Mouse (Mus musculus) natural killer cell, adult 2 months (primary cell): Measurements from ENCODE around the gene Mogat1.
A peak's percentile ranks its signal among the peaks of the same experiment; 100 is the strongest.
"Not testable (repeated sequence)": the region's sequence is repeated elsewhere in the genome, so short reads cannot be mapped to it uniquely, and the experiment has no call there.

Experiments
- DNase-seq, 2 experiments: peaks; one replicate each; pipeline ENCODE4 v3.0.0; 2022; ENCODE audit warnings: low spot score in 2 of 2

Gene Mogat1

DNA sequence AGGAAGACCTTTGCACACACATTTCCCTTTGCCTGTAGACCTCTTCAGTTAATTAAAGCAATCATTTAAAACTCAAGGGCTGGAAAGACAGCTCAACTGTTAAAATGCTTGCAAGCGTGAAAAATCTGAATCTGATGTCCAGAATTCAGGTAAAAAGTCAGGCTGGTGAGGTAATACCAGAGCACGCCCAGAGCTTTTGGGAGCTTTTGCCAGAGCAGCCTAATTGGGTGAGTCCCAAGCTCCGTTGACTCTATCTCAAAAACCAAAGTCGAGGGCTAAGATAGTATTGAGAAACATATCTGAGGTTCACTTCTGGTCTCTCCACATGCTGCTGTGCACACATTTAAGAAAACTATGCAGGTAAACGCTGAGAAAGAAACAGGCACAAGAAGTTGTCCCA, at the start of gene Mogat1:
TSS of gene Mogat1 (plus strand) at position 130 of the 400 bp plus-strand sequence.
- no peak for DNase-seq

DNA sequence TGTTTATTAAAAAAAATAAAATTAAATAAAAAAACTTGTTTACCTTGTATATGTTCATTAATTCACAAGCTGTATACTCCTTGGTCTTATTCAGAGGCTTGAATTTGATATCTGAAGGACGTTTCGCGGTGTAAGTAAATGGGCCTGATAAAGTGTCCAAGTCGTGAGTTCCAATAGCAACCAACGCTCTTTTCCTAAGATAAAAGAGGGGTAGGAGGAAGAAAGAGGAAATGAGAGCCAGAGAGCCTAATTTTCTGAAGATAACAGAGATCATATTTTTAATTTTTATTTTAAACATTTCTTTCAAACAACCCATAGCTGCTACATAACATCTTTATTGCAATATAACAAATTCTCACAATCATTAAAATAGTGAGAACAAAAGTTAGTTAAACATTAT, 38.4 kb upstream of the Mogat1 start:
- DNase-seq: no peak

DNA sequence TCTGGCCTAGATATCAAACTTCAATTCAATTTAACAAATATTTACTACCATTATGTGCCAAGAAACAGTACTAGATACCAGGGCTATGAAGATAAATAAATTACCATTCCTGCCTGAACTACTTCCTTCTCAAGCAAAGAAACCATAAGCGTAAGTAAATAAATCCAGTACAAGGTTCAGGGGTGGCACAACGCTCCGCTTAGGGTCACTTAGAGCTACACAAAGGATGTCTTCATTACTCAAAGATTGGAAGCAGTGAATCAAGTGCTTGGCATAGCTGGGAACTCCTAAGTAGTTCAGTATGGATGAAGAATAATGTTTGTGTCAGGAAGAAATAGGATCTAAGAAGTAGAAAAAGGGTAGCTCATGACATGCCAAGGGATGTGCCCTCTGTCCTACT, 27.4 kb upstream of the Mogat1 start:
- DNase-seq: no peak

DNA sequence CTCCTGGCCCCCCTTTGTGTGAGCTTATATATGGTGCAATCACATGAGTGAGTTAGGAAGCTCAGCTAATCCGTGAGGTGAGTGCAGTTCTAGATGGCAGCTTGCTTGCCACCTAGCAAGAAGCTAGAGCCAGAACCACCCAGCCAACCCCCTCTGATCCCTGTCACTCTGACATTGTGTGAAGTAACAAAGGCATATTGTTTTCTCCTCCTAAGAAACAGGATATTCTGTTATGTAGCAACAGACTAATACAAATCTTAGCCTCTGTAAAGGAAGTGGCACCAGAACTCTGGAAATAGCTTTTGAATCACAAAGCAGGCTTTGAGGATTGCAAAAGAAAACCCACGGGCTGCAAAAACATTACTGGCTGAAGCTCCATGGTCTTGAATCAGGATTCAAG, 26.4 kb upstream of the Mogat1 start:
- no peak for DNase-seq

DNA sequence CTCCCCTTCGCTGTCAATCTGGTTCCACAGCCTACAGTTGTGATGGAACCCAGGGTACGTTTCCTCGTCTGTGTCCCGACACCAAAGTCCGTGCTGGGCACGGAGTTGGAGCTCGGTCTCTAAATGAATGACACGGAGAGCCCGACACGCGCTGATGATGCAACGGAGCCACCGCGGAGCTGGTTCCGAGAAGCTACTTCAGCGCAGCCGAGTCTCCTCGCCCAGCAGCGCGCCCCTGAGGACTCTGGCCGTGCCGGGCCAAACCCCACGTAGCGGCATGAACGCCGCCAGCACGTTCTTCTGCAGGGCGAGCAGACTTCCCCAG, 22.4 kb upstream of the Mogat1 start:
- no peak for DNase-seq

DNA sequence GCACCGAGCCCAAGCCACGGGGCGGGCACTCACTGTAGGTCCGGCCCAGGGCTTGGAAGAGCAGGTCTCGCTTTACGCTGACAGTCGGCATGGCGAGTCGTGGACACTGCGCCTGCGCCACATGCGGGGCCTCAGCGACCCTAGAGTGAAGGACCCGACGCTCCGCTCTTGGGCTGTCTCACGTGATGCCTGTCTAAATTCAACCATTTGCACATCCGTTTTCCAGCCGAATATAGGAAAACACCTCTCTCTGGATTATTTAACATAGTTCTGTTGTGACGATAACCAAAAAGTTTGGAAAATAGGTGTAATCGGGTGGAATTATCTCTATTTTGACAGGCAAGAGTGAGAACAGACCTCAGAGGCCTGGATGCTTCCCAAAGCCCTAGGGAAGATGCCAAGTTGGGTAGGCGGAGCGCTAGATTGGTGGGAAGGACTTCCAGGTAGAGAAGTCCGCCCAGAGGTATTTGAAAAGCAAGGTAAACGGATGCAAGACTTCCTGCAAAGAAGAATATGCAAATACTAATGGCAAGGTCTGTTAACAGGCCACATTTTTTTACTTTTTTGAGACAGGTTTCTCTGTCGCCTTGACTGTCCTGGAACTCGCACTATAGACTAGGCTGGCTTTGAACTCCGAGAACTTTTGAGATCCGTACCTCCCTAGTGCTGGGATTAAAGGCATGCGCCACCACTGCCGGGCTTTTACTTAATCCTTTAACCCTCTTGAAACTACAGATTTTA, 21.9 kb upstream of the Mogat1 start, which contains the start of gene Farsb:
TSS of gene Farsb (minus strand) at position 146 of the 741 bp plus-strand sequence.
- peak; percentile 92 to 93 for DNase-seq

DNA sequence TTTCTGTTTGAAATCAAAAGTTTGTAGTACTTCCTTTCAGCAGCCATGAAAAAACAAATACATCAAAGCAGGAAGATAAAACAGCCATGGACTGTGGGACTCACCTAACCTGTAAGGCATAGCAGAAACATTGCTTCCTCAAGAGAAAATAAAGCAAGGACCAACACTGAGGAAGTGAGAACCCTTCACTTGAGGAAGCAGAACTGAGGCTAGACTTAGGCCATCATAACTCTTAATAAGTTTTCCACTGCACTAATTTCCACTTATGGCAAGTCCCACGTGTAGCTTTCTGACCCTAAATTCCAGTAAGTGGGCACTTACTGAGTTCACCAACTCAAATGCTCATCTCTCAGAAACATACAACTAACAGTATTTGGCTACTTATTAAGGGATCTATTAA, 20.6 kb upstream of the Mogat1 start:
- no peak for DNase-seq

DNA sequence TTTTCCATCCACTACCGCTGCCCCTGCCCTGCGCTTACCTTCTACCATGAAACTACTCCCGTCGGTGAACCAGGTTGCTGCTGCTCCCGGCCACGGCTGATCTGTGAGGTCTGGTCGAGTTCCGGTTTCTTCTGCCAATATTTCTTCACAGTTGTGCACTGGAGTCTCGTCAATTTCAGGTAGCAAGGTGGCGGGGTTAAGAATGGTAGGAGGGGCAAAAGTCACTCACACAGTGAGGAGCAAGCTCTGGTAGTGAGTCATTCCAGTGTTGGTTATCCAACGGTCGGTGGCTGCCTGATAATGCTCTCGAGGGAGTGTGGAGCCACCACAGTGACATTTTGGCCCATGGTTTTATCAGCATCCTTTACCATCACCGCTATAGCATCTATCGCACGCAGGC, 9.8 kb upstream of the Mogat1 start:
- DNase-seq: no peak

DNA sequence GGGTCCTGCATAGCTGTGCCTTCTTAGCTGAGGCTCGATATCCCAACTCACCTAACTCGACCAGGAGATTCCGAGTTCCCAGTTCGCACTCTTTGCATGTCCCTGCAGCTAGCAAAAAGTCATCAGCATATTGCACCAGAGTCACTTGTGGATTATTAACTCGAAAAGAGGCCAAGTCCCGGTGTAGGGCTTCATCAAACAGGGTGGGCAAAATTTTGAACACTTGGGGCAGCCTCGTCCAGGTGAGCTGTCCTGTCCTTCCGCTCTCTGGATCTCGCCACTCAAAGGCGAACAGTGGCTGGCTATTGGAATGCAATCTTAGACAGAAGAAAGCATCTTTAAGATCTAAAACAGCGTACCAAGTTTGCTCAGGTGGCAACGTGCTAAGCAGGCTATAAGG, 8.9 kb upstream of the Mogat1 start:
- DNase-seq: not testable (repeated sequence)

DNA sequence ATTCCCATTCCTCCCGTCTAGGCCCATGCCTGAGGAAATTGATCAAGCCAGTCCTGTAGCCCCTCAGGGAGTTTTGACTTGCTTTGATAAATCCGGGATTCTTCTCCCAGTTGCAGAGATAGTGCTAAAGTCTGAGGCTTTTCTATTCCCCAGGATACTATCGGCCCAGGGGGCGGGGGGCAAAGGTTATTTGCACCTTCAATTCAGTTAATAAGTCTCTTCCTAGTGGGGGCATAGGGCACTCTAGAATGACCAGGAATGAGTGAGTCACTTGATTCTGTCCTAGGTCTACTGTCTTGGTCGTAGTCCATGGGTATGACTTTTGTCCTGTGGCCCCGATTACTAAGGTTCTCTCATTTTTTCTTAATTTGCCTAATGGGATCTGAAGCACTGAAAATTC, 8.3 kb upstream of the Mogat1 start:
- DNase-seq: no peak

DNA sequence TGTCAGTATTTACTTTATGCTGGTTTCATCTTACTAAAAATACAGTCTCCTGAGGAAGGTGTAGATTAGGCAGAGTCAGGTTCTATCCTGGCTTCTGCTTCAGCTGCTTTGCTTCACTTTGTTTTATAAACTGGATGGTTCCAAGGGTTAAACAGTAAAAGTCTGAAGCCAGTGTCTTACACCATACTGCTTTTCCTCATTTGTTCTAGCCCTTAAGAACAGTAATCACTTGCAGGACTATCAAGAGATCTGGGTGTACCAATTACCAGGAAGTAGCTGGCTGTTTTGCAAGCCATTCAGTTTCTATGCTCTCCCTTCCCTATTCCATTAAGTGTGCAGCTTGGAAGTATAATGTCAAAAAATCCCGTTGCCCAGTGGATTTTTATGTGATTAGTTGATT, 3.7 kb upstream of the Mogat1 start:
- no peak for DNase-seq

DNA sequence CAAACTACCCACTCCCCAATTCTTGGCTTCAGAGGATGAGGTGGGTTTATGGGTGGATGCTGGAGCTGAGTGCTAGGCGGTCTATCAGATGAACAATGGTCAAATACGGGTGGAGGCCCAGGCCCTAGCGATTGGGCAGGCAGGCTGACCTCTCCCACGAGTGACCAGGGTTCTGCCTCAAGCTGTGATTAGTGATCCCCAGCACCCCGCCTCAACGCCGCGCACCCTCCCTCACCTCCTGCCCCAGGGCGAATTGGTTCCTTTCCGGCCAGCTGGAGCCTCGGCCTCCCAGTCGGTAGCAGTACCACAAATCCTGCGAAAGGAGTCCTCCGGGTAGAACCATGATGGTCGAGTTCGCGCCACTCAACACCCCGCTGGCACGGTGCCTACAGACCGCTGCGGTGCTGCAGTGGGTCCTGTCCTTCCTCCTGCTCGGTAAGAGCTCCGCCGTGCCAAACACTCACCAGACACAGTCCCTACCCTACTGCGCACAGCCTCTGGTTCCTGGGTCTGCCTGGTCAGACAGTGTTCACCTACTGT, 900 bp downstream of the Mogat1 start, which contains the start of gene BC035947:
TSS of gene BC035947 (minus strand) at position 538 of the 540 bp plus-strand sequence.
- DNase-seq: peak in 1 of 2 experiments; percentile 4

DNA sequence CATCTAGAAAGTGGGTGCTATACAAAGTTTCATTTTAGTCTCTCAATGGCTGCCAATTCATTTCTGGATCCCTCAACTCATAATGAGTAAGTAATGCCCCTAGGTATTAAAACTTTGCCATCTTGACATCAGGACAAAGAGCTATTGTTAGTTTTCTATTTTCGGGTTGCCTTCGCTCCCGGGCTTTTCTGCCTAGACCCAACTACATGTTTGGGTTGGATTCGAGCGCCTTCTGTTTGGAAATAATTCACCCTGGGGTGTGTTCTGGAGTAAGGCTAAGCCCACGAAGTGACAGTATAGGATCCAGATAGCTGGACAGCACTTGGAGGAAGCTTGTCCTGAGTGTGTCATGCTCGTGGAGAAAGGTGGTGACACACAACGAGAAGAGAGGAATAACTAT, 2.0 kb downstream of the Mogat1 start:
- DNase-seq: no peak

DNA sequence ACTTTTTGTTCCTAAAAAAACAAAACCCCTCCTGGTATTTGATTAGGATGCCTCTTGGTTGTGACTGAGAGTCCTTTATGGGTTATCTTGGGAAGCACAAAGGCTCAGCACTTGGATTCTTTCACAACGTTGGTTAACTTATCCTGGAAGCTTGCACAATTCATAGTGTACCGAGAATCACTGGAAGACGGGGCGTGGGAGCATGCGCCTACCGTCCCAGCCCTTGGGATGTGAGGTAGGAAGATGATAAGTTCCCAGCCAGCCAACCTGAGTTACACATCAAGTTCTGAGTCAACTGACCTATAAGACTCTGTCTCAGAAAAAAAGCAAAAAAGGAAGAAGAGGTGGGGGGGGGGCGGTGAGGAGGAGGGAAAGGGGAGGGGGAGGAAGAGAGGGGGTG, 8.1 kb downstream of the Mogat1 start:
- no peak for DNase-seq

DNA sequence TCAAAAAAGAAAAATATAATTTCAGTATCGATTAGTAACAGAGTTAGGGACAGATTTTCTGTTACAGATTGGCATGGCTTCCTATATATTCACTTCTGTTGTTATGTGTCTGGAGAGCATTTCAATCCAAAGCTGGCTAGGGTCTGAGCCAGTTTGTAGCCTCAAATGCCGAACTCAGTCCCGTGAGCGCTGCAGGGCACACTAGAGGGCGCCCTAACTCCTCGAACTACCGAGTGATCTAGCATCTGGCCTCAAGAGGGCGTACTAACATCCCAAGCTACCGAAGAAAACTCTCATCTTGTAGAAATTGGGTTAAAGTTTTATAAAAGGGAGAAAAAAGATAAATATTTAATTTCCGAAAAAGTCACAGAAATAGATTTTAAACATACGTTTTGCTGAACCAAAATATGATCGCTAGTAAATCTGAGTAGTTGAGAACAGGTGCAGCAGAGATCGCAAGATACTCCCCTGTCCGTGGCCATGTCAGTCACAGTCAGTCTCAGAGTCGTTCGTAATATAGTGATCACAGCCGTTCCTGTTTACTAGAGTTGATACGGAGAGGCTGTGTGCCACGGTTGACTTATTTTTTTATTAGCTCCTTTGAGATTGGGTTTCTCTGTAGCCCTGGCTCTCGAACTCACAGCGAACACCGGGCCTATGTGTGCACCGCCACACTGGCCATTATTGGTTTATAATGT, 14.5 kb downstream of the Mogat1 start:
- DNase-seq: peak; percentile 57 to 69

DNA sequence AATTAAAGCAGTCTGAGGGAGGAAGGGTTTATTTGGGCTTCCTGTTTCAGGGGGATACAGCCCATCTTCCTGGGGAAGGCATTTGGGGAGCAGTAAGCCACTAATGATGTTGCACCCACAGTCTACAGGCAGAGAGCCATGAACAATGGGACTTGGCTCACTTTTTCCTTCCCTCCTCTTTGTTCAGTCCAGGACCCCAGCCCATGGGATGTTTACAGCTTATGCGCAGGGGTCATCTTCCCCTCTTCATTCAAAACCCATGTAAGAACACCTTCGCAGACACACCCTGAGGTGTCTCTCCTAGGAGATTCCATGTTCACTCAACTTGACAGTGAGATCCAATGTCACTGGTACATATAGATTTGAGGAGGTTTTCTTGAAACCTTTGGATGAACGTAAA, 17.6 kb downstream of the Mogat1 start:
- DNase-seq: no peak

DNA sequence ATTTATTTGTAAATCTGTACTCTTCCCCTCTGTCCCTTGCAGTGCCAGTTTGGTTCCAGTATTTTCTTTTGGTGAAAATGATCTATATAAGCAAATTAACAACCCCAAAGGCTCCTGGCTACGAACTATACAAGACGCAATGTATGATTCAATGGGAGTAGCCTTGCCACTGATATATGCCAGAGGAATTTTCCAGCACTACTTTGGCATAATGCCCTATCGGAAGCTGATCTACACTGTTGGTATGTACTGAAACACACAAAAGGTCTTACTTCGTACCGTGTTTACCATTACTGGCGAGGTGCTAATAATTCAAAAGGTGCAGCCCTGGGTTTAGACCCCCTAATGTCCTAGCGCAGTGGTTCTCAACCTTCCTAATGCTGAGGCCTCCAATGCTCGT, 18.2 kb downstream of the Mogat1 start:
- DNase-seq: no peak

DNA sequence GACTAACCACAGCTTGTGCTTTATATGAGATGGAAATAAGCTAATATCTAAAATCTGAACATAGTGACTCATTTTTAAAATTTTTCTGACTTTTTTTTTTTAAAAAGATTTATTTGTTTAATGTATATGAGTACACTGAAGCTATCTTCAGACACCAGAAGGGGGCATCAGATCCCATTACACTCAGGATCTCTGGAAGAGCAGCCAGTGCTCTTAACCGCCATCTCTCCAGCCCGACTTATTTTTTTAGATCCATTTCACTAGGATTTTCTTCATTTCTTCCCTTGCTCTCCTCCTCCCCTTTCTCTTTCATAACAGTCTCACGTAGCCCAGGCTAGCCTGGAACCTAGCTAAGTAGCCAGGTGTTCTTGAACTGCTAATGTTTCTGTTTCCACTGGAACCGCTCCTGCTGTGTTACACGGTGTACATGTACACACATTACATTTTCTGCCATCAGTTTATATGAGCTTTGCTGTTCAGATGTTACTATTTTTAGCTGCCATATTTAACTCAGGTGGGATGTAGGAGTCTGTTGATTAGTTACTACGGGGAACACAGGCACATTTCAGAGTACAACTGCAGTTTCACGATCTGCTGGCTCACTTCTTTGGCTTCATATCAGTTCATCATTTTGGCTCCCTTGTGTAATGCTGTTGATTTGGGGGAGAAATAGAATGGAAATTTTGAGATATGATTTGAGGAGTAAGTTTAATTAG, 19.9 kb downstream of the Mogat1 start:
- no peak for DNase-seq

DNA sequence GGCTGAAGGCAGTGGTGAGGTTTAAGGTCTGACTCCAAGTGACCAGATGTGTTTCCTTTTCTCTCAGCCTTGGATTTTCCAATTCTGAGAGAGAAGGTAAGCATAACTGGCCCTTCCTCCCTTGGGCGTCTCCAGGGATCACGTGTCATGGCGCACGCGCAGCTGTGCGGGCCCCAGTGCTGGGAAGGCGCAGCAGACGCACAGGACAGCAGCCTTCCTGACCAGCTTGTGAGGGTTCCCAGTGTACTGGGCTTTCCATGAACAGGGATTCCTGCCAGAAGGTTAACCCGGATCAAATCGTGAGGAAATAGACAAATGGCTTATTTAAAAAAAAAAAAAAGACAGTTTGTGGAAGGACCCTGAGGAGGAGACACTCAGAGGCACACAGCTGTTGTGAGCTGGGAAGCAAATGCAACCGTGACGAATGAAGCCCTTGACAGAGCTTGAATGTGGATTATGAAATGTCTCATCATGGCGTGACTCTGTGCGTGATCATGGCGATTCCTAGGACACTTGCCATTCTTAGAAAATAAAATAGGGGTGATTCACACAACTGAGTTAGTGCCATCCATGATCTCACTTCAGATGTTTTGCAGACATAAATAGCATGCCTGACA, 21.5 kb downstream of the Mogat1 start:
- DNase-seq: no peak

DNA sequence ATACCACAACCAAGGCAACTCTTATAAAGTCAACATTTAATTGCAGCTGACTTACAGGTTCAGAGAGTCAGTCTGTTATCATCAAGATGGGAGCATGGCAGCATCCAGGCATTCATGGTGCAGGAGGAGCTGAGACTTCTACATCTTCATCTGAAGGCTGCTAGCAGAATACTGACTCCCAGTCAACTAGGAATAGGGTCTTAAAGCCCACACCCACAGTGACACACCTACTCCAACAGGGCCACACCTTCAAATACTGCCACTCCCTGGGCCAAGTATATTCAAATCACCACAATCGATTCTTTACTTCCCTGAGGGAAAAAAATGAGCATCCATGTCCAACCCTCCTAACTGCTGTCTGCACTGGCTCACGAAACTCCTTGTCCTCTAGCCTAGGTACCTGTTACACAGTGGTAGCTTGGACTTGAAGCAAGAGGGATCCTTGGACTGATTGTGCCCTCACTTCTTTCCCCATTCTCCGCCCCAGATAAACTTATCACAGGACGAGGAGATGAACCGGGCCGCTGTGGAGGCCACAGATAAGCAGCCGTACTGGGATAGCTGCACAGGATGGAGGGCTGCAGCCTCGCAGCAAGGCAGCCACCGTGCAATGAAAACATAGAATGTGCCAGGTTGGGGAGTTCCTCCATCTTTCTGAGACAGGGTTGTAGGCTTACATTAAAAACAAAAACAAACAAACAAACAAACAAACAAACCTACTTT, 23.8 kb downstream of the Mogat1 start:
- no peak for DNase-seq
